Mouse (Mus musculus) small intestine, adult 2 months (tissue): ENCODE measurements around the gene Cxcl17.

Source experiments
- CTCF ChIP-seq: fragments of 200-500 bp; IDR thresholded peaks from 2 replicates; pipeline ENCODE4 v1.5.1; 2012; ENCODE audit warnings: low read depth, mild to moderate bottlenecking, control low read depth, inconsistent platforms, low read length, moderate library complexity, mixed read lengths; ENCODE audit not compliant: insufficient replicate concordance, insufficient read length; ENCODE audit errors: extremely low read depth
- POLR2A ChIP-seq: fragments of 200-500 bp; IDR thresholded peaks from 2 replicates; pipeline ENCODE4 v1.6.1; 2012; ENCODE audit warnings: low read depth, mild to moderate bottlenecking, control low read depth, inconsistent platforms, low read length, moderate library complexity

DNA sequence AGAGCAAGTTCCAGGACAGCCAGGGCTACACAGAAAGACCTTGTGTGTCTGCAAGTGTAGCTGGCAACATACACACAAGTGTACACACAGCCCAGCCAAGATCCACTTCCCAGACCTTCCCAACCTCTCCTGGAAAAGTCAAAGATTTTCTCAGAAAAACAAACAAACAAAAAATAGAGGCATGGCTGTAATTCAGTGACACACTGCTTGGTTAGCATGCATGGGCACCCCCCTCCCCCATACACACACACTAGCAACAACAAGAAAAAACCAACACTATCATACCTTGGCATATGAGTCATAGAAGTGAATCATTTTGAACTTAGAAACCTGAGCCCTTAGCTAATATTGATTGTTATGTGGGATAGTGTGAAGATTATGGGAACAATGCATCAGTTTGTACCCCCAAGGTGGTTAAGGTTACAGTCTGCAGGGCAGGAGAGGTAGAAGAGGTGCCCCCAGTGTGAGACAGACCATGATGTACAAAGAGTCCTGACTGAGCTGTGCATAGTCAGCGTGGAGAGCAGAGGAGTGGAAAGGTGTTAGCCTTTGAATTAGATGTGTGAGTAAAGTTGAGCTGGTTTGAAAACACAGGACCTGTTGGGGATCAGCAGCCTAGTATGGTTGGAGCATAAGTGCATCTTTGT is 1.6 kb downstream of the Cxcl17 start:
- TF ChIP-seq CTCF (no peak), POLR2A (no peak)
